Mouse (Mus musculus): ENCODE results near the gene Rnf40. TPM values are rescaled to one million over a fixed set of nuclear protein-coding genes. Genes with fewer than 3 reads are reported as not detected.
A peak's percentile ranks its signal among the peaks of the same experiment; 100 is the strongest.

The Rnf40 gene
- polyA plus RNA-seq, 1 experiment, result 56.5 TPM

- no peaks in the 10 kb centered on the region for H3K4me1 ChIP-seq (ENCODE audit: control insufficient read depth, insufficient read depth, low read length)
- H3K4me3 ChIP-seq (ENCODE audit: control insufficient read depth, low read depth, low read length), result peak overlapping the region; percentile 77
- peaks cover 4% of the 10 kb centered on the region for H3K36me3 ChIP-seq (ENCODE audit: control insufficient read depth, insufficient read depth, low read length)
- H3K27ac ChIP-seq (ENCODE audit: control insufficient read depth, insufficient read depth, low read depth, low read length), result no peak overlapping the region
- no peaks in the 10 kb centered on the region for H3K27me3 ChIP-seq (ENCODE audit: control insufficient read depth, insufficient read depth, low read length)
- no peak for TF ChIP-seq CTCF (IDR thresholded peaks at IDR 0.05; ENCODE audit: control insufficient read depth, insufficient read depth, insufficient replicate concordance, low read depth, low read length)
- TF ChIP-seq POLR2A (IDR thresholded peaks at IDR 0.05; ENCODE audit: control insufficient read depth, low read depth, low read length), result no peak
These were observed 24.0 kb upstream of the Rnf40 start for GRCm38 (mm10) chr7:127564381-127565150.

- 0 out of 2 replicates have a peak, but pooled peaks have one; percentile 34 for TF ChIP-seq POLR2A (IDR thresholded peaks at IDR 0.05; ENCODE audit: control insufficient read depth, low read depth, low read length)
- no peak for TF ChIP-seq CTCF (IDR thresholded peaks at IDR 0.05; ENCODE audit: control insufficient read depth, insufficient read depth, insufficient replicate concordance, low read depth, low read length)
- Histone ChIP-seq H3K4me1 (ENCODE audit: control insufficient read depth, insufficient read depth, low read length) (peaks cover 3% of the 10 kb centered on the region), H3K36me3 (ENCODE audit: control insufficient read depth, insufficient read depth, low read length) (no peaks in the 10 kb centered on the region; the same call in 1 of the 2 replicates), H3K4me3 (ENCODE audit: control insufficient read depth, low read depth, low read length) (peak within 1 kb of the TSS; percentile 88), H3K27ac (ENCODE audit: control insufficient read depth, insufficient read depth, low read depth, low read length) (peak within 1 kb of the TSS; percentile 92), H3K27me3 (ENCODE audit: control insufficient read depth, insufficient read depth, low read length) (no peaks in the 10 kb centered on the region)
These were observed 15.6 kb upstream of the Rnf40 start, which contains the start of gene Phkg2 for GRCm38 (mm10) chr7:127572895-127573471. Gene Phkg2, plus strand, starts transcription at chr7:127573340.

- Histone ChIP-seq H3K4me1 (ENCODE audit: control insufficient read depth, insufficient read depth, low read length) (peaks cover 3% of the 10 kb centered on the region), H3K4me3 (ENCODE audit: control insufficient read depth, low read depth, low read length) (peak overlapping the region; percentile 88)
- no peak for TF ChIP-seq CTCF (IDR thresholded peaks at IDR 0.05; ENCODE audit: control insufficient read depth, insufficient read depth, insufficient replicate concordance, low read depth, low read length)
- TF ChIP-seq POLR2A (IDR thresholded peaks at IDR 0.05; ENCODE audit: control insufficient read depth, low read depth, low read length), result peak; percentile 42; the same call in 1 of the 2 replicates
These were observed 15.0 kb upstream of the Rnf40 start for GRCm38 (mm10) chr7:127573503-127574008.

GRCm38 (mm10) chr7:127574115-127574514 is 14.5 kb upstream of the Rnf40 start:
- no peak for TF ChIP-seq POLR2A (IDR thresholded peaks at IDR 0.05; ENCODE audit: control insufficient read depth, low read depth, low read length)
- TF ChIP-seq CTCF (IDR thresholded peaks at IDR 0.05; ENCODE audit: control insufficient read depth, insufficient read depth, insufficient replicate concordance, low read depth, low read length), result no peak
- Histone ChIP-seq H3K4me3 (ENCODE audit: control insufficient read depth, low read depth, low read length) (peak overlapping the region; percentile 88), H3K27ac (ENCODE audit: control insufficient read depth, insufficient read depth, low read depth, low read length) (peak overlapping the region; percentile 87; the same call in 1 of the 2 replicates), H3K36me3 (ENCODE audit: control insufficient read depth, insufficient read depth, low read length) (no peaks in the 10 kb centered on the region; the same call in 1 of the 2 replicates), H3K27me3 (ENCODE audit: control insufficient read depth, insufficient read depth, low read length) (no peaks in the 10 kb centered on the region), H3K4me1 (ENCODE audit: control insufficient read depth, insufficient read depth, low read length) (peaks cover 3% of the 10 kb centered on the region)

More at GRCm38 (mm10) chr7:127573503-127574008, 15.0 kb upstream of the Rnf40 start:
- H3K36me3 ChIP-seq (ENCODE audit: control insufficient read depth, insufficient read depth, low read length), result no peaks in the 10 kb centered on the region; the same call in 1 of the 2 replicates
- H3K27me3 ChIP-seq (ENCODE audit: control insufficient read depth, insufficient read depth, low read length), result no peaks in the 10 kb centered on the region
- H3K27ac ChIP-seq (ENCODE audit: control insufficient read depth, insufficient read depth, low read depth, low read length), result peak overlapping the region; percentile 87

- Histone ChIP-seq H3K27me3 (ENCODE audit: control insufficient read depth, insufficient read depth, low read length) (no peaks in the 10 kb centered on the region), H3K27ac (ENCODE audit: control insufficient read depth, insufficient read depth, low read depth, low read length) (no peak overlapping the region), H3K4me3 (ENCODE audit: control insufficient read depth, low read depth, low read length) (no peak overlapping the region), H3K4me1 (ENCODE audit: control insufficient read depth, insufficient read depth, low read length) (peaks cover 4% of the 10 kb centered on the region), H3K36me3 (ENCODE audit: control insufficient read depth, insufficient read depth, low read length) (peaks cover 3% of the 10 kb centered on the region)
- TF ChIP-seq POLR2A (IDR thresholded peaks at IDR 0.05; ENCODE audit: control insufficient read depth, low read depth, low read length) (no peak), CTCF (IDR thresholded peaks at IDR 0.05; ENCODE audit: control insufficient read depth, insufficient read depth, insufficient replicate concordance, low read depth, low read length) (no peak)
These were observed 5.3 kb upstream of the Rnf40 start for GRCm38 (mm10) chr7:127583260-127583659.

GRCm38 (mm10) chr7:127585031-127585430 is 3.5 kb upstream of the Rnf40 start:
- H3K4me3 ChIP-seq (ENCODE audit: control insufficient read depth, low read depth, low read length), result peak overlapping the region; percentile 17; the same call in 1 of the 2 replicates
- H3K4me1 ChIP-seq (ENCODE audit: control insufficient read depth, insufficient read depth, low read length), result peaks cover 10% of the 10 kb centered on the region
- H3K27ac ChIP-seq (ENCODE audit: control insufficient read depth, insufficient read depth, low read depth, low read length), result no peak overlapping the region
- H3K27me3 ChIP-seq (ENCODE audit: control insufficient read depth, insufficient read depth, low read length), result no peaks in the 10 kb centered on the region
- H3K36me3 ChIP-seq (ENCODE audit: control insufficient read depth, insufficient read depth, low read length), result peaks cover 4% of the 10 kb centered on the region; the same call in 1 of the 2 replicates
- TF ChIP-seq CTCF (IDR thresholded peaks at IDR 0.05; ENCODE audit: control insufficient read depth, insufficient read depth, insufficient replicate concordance, low read depth, low read length), result no peak
- no peak for TF ChIP-seq POLR2A (IDR thresholded peaks at IDR 0.05; ENCODE audit: control insufficient read depth, low read depth, low read length)

GRCm38 (mm10) chr7:127586149-127586548 is 2.4 kb upstream of the Rnf40 start:
- peaks cover 7% of the 10 kb centered on the region for H3K36me3 ChIP-seq (ENCODE audit: control insufficient read depth, insufficient read depth, low read length)

More at GRCm38 (mm10) chr7:127586149-127586548, 2.4 kb upstream of the Rnf40 start:
- TF ChIP-seq POLR2A (IDR thresholded peaks at IDR 0.05; ENCODE audit: control insufficient read depth, low read depth, low read length) (no peak), CTCF (IDR thresholded peaks at IDR 0.05; ENCODE audit: control insufficient read depth, insufficient read depth, insufficient replicate concordance, low read depth, low read length) (no peak)
- Histone ChIP-seq H3K27me3 (ENCODE audit: control insufficient read depth, insufficient read depth, low read length) (no peaks in the 10 kb centered on the region), H3K4me3 (ENCODE audit: control insufficient read depth, low read depth, low read length) (peak overlapping the region; percentile 92), H3K27ac (ENCODE audit: control insufficient read depth, insufficient read depth, low read depth, low read length) (no peak overlapping the region; the same call in 1 of the 2 replicates), H3K4me1 (ENCODE audit: control insufficient read depth, insufficient read depth, low read length) (peaks cover 14% of the 10 kb centered on the region)
